Mouse (Mus musculus) forebrain, embryonic 14.5 days (tissue): ENCODE data around the gene Zranb1. TPM values are rescaled to one million over a fixed set of nuclear protein-coding genes. Genes with fewer than 3 reads are reported as not detected.

Source experiments
- ATAC-seq: fragments of 200-750 bp; cut with Nextera tagmentation; 2 replicates; pipeline ENCODE4 v1.8.0; 2017; ENCODE audit warnings: mild to moderate bottlenecking, moderate library complexity
- DNase-seq: peaks from one replicate; pipeline ENCODE4 v3.0.0-alpha.2; 2015; ENCODE audit warnings: low spot score
- H3K27ac ChIP-seq: fragments of 300-500 bp; sonication (generic); 2 replicates; pipeline ENCODE4 v1.5.1; 2014; ENCODE audit warnings: low read depth, mild to moderate bottlenecking, control low read depth, low read length, moderate library complexity
- H3K27me3 ChIP-seq: fragments of 300-500 bp; sonication (generic); replicated peaks from 2 replicates; pipeline ENCODE4 v1.6.1; 2014; ENCODE audit warnings: low read length, control low read depth, mixed read lengths; ENCODE audit not compliant: control insufficient read depth, insufficient read depth
- H3K36me3 ChIP-seq: fragments of 300-500 bp; sonication (generic); 2 replicates; pipeline ENCODE4 v1.6.1; 2014; ENCODE audit warnings: low read length, control low read depth; ENCODE audit not compliant: control insufficient read depth, insufficient read depth
- H3K4me1 ChIP-seq: fragments of 300-500 bp; sonication (generic); 2 replicates; pipeline ENCODE4 v1.6.1; 2014; ENCODE audit warnings: antibody characterized with exemption, low read length, control low read depth; ENCODE audit not compliant: control insufficient read depth, insufficient read depth
- H3K4me2 ChIP-seq: fragments of 300-500 bp; sonication (generic); 2 replicates; pipeline ENCODE4 v1.6.1; 2014; ENCODE audit warnings: mild to moderate bottlenecking, control low read depth, low read length
- H3K4me3 ChIP-seq: fragments of 300-500 bp; sonication (generic); 2 replicates; pipeline ENCODE4 v1.5.1; 2014; ENCODE audit warnings: low read depth, low read length, control low read depth
- H3K9ac ChIP-seq: fragments of 300-500 bp; sonication (generic); 2 replicates; pipeline ENCODE4 v1.6.1; 2014; ENCODE audit warnings: mild to moderate bottlenecking, low read length, control low read depth, moderate library complexity
- H3K9me3 ChIP-seq: fragments of 300-500 bp; sonication (generic); replicated peaks from 2 replicates; pipeline ENCODE4 v1.6.1; 2016; ENCODE audit warnings: low read length, control low read depth, mixed read lengths; ENCODE audit not compliant: control insufficient read depth
- WGBS: fragments of 180-500 bp; shearing (Covaris S2); extraction: QIAGEN DNeasy Blood & Tissue Kit; methylation state at CpG from one replicate; pipeline ENCODE4 v1.1.7; 2014; 5-methylcytosine and 5-hydroxymethylcytosine counted together
- polyA plus RNA-seq: library from polyadenylated mRNA; unstranded; fragments of >200 nt; fragmentation: Nextera tagmentation; extraction: Ambion mirVana; gene quantifications from 2 replicates; pipeline ENCODE4 v1.2.1, GENCODE M21; 2014

The Zranb1 gene
- polyA plus RNA-seq, 1 experiment from 2014 or later: 20.9 TPM

- no peaks in the 10 kb centered on the region for H3K9me3 ChIP-seq
- no peaks in the 10 kb centered on the region for H3K27me3 ChIP-seq
- no peak overlapping the region for H3K4me3 ChIP-seq
- H3K4me2 ChIP-seq: no peak overlapping the region
- no peak overlapping the region for H3K9ac ChIP-seq
- ATAC-seq (no peak), DNase-seq (no peak)
- H3K36me3 ChIP-seq: no peaks in the 10 kb centered on the region
- H3K27ac ChIP-seq: no peak overlapping the region
- 86% methylated on average over 5 of the region's 5 CpGs for WGBS
- no peaks in the 10 kb centered on the region for H3K4me1 ChIP-seq
These were observed 39.2 kb upstream of the Zranb1 start for GRCm38 (mm10) chr7:132891561-132892310.

GRCm38 (mm10) chr7:132892311-132892661 lies 38.7 kb upstream of the Zranb1 start:
- no peak overlapping the region for H3K4me2 ChIP-seq
- DNase-seq (no peak), ATAC-seq (no peak)
- H3K27ac ChIP-seq: no peak overlapping the region
- H3K9me3 ChIP-seq: no peaks in the 10 kb centered on the region
- WGBS: 57% methylated on average over 4 of the region's 4 CpGs
- no peaks in the 10 kb centered on the region for H3K4me1 ChIP-seq
- H3K36me3 ChIP-seq: no peaks in the 10 kb centered on the region
- no peak overlapping the region for H3K9ac ChIP-seq
- H3K4me3 ChIP-seq: no peak overlapping the region
- no peaks in the 10 kb centered on the region for H3K27me3 ChIP-seq

DNA sequence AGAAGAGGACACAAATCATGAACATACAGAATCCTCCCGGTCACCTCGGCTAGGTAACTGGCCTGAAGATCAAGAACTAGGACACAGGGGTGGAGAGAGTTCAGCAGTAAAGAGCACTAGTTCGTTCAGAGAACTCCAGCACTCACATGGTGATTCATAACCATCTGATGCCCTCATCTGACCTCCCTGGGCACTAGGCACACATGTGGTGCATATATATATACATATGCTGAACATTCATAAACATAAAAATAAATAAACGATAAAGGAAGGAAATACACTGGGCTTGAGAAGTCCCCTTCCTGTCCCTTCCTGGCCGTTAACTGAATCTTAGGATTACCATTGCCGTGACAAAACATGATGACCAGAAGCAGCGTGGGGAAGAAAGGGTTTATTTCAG lies 38.1 kb upstream of the Zranb1 start:
- Histone ChIP-seq H3K27ac (no peak overlapping the region), H3K4me3 (no peak overlapping the region), H3K4me1 (no peaks in the 10 kb centered on the region), H3K4me2 (no peak overlapping the region), H3K36me3 (no peaks in the 10 kb centered on the region), H3K9me3 (no peaks in the 10 kb centered on the region), H3K27me3 (no peaks in the 10 kb centered on the region), H3K9ac (no peak overlapping the region)
- ATAC-seq (no peak), DNase-seq (no peak)
- WGBS: 88% methylated on average over 7 of the region's 7 CpGs

DNA sequence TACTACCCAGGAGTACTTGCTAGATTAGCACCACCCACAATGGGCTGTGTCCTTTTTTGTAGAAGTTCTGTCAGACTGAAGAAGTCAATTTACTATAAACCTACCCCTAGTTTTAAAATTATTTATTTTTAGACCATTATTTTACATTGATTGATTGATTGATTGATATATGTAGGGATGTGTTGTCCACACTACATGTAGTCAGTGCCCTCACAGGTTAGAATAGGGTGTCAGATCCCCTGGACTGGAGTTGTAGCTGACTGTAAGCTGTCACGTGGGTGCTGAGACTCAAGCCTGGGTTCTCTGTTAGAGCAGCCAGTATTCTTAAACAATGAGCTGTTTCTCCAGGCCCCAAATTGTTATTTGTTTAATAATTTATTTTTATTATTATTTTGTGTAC lies 37.6 kb upstream of the Zranb1 start:
- H3K36me3 ChIP-seq: no peaks in the 10 kb centered on the region
- H3K4me1 ChIP-seq: no peaks in the 10 kb centered on the region
- no peaks in the 10 kb centered on the region for H3K27me3 ChIP-seq
- no peak overlapping the region for H3K4me2 ChIP-seq
- DNase-seq: no peak
- no peak overlapping the region for H3K27ac ChIP-seq
- no peak overlapping the region for H3K4me3 ChIP-seq
- no peak overlapping the region for H3K9ac ChIP-seq
- no peaks in the 10 kb centered on the region for H3K9me3 ChIP-seq
- no peak for ATAC-seq
- WGBS: 79% methylated on average over 1 of the region's 1 CpGs

DNA sequence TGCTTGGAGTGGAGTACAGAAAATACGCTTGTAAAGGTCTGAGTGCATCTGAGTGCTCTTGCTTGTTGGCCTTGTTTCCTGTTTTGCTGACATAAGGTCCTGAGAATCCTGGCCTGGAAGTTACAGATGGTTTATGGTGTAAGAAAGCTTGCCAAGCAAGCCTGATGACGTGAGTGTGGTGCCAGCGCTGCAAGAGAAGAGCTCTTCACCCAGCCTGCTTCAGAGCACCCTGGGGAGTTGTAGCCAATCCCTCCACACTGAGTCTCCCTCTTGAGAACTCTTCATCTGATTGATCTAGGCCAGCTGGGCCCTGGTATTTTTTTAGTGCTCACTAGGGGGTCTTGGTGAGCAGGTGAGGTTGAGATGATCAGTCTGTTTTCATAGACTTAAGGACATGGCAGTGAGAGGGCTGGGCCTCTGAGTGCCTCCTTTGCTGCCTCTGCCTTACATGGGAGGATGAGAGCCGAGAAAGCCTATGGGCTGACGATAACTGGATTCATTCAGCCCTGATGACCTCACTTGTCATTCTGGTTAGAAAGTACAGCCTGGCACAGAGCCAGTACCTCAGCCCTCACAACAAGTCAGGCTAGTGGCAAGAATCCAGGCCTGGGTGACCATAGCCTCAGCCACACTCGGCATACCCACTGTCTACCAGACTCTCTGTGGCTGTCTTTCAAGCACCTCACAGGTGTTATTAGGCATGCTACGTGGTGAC lies 35.9 kb upstream of the Zranb1 start:
- H3K27me3 ChIP-seq: no peaks in the 10 kb centered on the region
- H3K36me3 ChIP-seq: no peaks in the 10 kb centered on the region
- H3K4me1 ChIP-seq: no peaks in the 10 kb centered on the region
- DNase-seq (peak; percentile 19), ATAC-seq (no peak)
- no peak overlapping the region for H3K4me3 ChIP-seq
- no peak overlapping the region for H3K9ac ChIP-seq
- 70% methylated on average over 7 of the region's 7 CpGs for WGBS
- no peak overlapping the region for H3K27ac ChIP-seq
- H3K4me2 ChIP-seq: no peak overlapping the region
- H3K9me3 ChIP-seq: no peaks in the 10 kb centered on the region

GRCm38 (mm10) chr7:132896206-132896815 lies 34.6 kb upstream of the Zranb1 start:
- DNase-seq (no peak), ATAC-seq (no peak)
- Histone ChIP-seq H3K27me3 (no peaks in the 10 kb centered on the region), H3K27ac (no peak overlapping the region), H3K4me3 (no peak overlapping the region), H3K4me1 (no peaks in the 10 kb centered on the region), H3K9ac (no peak overlapping the region), H3K4me2 (no peak overlapping the region), H3K9me3 (no peaks in the 10 kb centered on the region), H3K36me3 (no peaks in the 10 kb centered on the region)
- WGBS: 88% methylated on average over 9 of the region's 9 CpGs

DNA sequence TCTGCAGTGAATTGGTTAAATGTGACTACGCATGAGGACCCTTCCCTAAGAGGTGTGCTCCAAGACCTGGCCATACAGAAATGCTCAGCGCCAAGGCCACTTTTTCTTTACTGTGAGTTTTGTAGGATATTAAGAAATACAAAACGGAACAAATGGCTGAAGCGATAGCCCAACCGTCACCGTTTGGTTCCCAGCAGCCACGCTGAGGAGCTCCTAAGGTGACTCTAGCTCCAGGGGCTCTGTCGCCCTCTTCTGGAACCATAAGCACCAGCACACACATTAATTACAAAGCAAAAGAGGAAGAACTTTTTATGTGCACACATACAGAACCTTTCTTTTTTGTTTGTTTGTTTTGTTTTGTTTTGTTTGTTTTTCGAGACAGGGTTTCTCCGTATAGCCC lies 33.7 kb upstream of the Zranb1 start:
- Histone ChIP-seq H3K9me3 (no peaks in the 10 kb centered on the region), H3K4me3 (no peak overlapping the region)

DNA sequence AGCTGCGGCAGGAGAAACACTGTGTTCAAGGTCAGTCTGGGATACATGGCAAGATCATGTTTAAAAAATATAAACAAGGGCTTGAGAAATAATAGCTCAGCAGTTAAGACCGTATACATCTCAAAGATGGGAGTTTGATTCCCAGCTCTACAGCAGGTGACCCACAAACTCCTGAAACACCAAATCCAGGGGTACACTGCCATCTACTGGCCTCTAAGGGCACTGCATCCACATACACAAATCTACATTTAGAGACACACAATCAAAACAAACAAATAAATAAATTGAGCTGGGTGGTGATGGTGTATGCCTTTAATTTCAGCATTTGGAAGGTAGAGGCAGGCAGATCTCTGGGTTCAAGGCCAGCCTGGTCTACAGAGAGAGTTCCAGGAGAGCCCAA lies 32.7 kb upstream of the Zranb1 start:
- no peak overlapping the region for H3K9ac ChIP-seq
- no peaks in the 10 kb centered on the region for H3K36me3 ChIP-seq
- H3K4me3 ChIP-seq: no peak overlapping the region
- no peak for ATAC-seq
- no peak overlapping the region for H3K4me2 ChIP-seq
- no peak for DNase-seq
- no peaks in the 10 kb centered on the region for H3K4me1 ChIP-seq
- H3K27me3 ChIP-seq: no peaks in the 10 kb centered on the region
- no peaks in the 10 kb centered on the region for H3K9me3 ChIP-seq
- 86% methylated on average over 2 of the region's 2 CpGs for WGBS
- no peak overlapping the region for H3K27ac ChIP-seq

More for the DNA sequence above, 33.7 kb upstream of the Zranb1 start:
- DNase-seq (no peak), ATAC-seq (no peak)
- Histone ChIP-seq H3K27ac (no peak overlapping the region), H3K4me1 (no peaks in the 10 kb centered on the region), H3K27me3 (no peaks in the 10 kb centered on the region), H3K9ac (no peak overlapping the region), H3K4me2 (no peak overlapping the region), H3K36me3 (no peaks in the 10 kb centered on the region)
- WGBS: 87% methylated on average over 10 of the region's 10 CpGs
